Mouse (Mus musculus): ENCODE measurements around the gene Farsb. TPM values are rescaled to one million over a fixed set of nuclear protein-coding genes. Genes with fewer than 3 reads are reported as not detected.

Farsb gene
- polyA plus RNA-seq, 1 experiment from 2014 or later, result 154 TPM

GRCm38 (mm10) chr1:78395191-78395735 lies 93.4 kb downstream of the Farsb start:
- DNase-seq (ENCODE audit: low spot score, missing footprints) (no peak), ATAC-seq (ENCODE audit: low FRiP score) (no peak)
- Histone ChIP-seq H3K9ac (ENCODE audit: low read length) (no peak overlapping the region), H3K4me1 (ENCODE audit: control insufficient read depth, insufficient read depth, low read length) (peaks cover 13% of the 10 kb centered on the region), H3K4me2 (no peak overlapping the region), H3K27me3 (ENCODE audit: control insufficient read depth, insufficient read depth, low read length) (no peaks in the 10 kb centered on the region), H3K36me3 (ENCODE audit: control insufficient read depth, insufficient read depth, low read length) (no peaks in the 10 kb centered on the region), H3K4me3 (ENCODE audit: low read depth, low read length) (no peak overlapping the region), H3K9me3 (ENCODE audit: control insufficient read depth, low read length) (no peaks in the 10 kb centered on the region), H3K27ac (ENCODE audit: low read depth, low read length) (no peak overlapping the region)
- whole genome bisulfite sequencing, result 66% methylated on average over 8 of the region's 8 CpGs

GRCm38 (mm10) chr1:78388848-78389247 lies 99.8 kb downstream of the Farsb start:
- no peaks in the 10 kb centered on the region for H3K27me3 ChIP-seq (ENCODE audit: control insufficient read depth, insufficient read depth, low read length)
- H3K4me3 ChIP-seq (ENCODE audit: low read depth, low read length), result no peak overlapping the region
- H3K4me1 ChIP-seq (ENCODE audit: control insufficient read depth, insufficient read depth, low read length), result no peaks in the 10 kb centered on the region
- H3K27ac ChIP-seq (ENCODE audit: low read depth, low read length), result no peak overlapping the region
- no peak for DNase-seq (ENCODE audit: low spot score, missing footprints)
- no peak for ATAC-seq (ENCODE audit: low FRiP score)
- 6% methylated on average over 3 of the region's 3 CpGs for WGBS
- H3K9ac ChIP-seq (ENCODE audit: low read length), result no peak overlapping the region
- no peaks in the 10 kb centered on the region for H3K36me3 ChIP-seq (ENCODE audit: control insufficient read depth, insufficient read depth, low read length)
- no peaks in the 10 kb centered on the region for H3K9me3 ChIP-seq (ENCODE audit: control insufficient read depth, low read length)
- no peak overlapping the region for H3K4me2 ChIP-seq

- Histone ChIP-seq H3K27me3 (ENCODE audit: control insufficient read depth, insufficient read depth, low read length) (no peaks in the 10 kb centered on the region), H3K36me3 (ENCODE audit: control insufficient read depth, insufficient read depth, low read length) (no peaks in the 10 kb centered on the region), H3K4me3 (ENCODE audit: low read depth, low read length) (no peak overlapping the region), H3K9me3 (ENCODE audit: control insufficient read depth, low read length) (no peaks in the 10 kb centered on the region), H3K4me2 (no peak overlapping the region), H3K4me1 (ENCODE audit: control insufficient read depth, insufficient read depth, low read length) (no peaks in the 10 kb centered on the region), H3K9ac (ENCODE audit: low read length) (no peak overlapping the region), H3K27ac (ENCODE audit: low read depth, low read length) (no peak overlapping the region)
- DNase-seq (ENCODE audit: low spot score, missing footprints) (no peak), ATAC-seq (ENCODE audit: low FRiP score) (no peak)
- WGBS, result 42% methylated on average over 4 of the region's 4 CpGs
Measured at GRCm38 (mm10) chr1:78387854-78388253, 100.8 kb downstream of the Farsb start.

GRCm38 (mm10) chr1:78380950-78381349 lies 107.7 kb downstream of the Farsb start:
- H3K27me3 ChIP-seq (ENCODE audit: control insufficient read depth, insufficient read depth, low read length), result no peaks in the 10 kb centered on the region
- WGBS, result 95% methylated on average over 4 of the region's 4 CpGs
- H3K27ac ChIP-seq (ENCODE audit: low read depth, low read length), result no peak overlapping the region
- H3K4me3 ChIP-seq (ENCODE audit: low read depth, low read length), result no peak overlapping the region
- no peak overlapping the region for H3K9ac ChIP-seq (ENCODE audit: low read length)
- DNase-seq (ENCODE audit: low spot score, missing footprints) (no peak), ATAC-seq (ENCODE audit: low FRiP score) (no peak)
- H3K9me3 ChIP-seq (ENCODE audit: control insufficient read depth, low read length), result no peaks in the 10 kb centered on the region
- no peak overlapping the region for H3K4me2 ChIP-seq
- H3K36me3 ChIP-seq (ENCODE audit: control insufficient read depth, insufficient read depth, low read length), result no peaks in the 10 kb centered on the region
- 0 out of 2 replicates have a peak, but pooled peaks cover 3% of the 10 kb centered on the region for H3K4me1 ChIP-seq (ENCODE audit: control insufficient read depth, insufficient read depth, low read length)

- no peaks in the 10 kb centered on the region for H3K36me3 ChIP-seq (ENCODE audit: control insufficient read depth, insufficient read depth, low read length)
- no peak overlapping the region for H3K27ac ChIP-seq (ENCODE audit: low read depth, low read length)
- DNase-seq (ENCODE audit: low spot score, missing footprints) (no peak), ATAC-seq (ENCODE audit: low FRiP score) (no peak)
- H3K27me3 ChIP-seq (ENCODE audit: control insufficient read depth, insufficient read depth, low read length), result no peaks in the 10 kb centered on the region
- 95% methylated on average over 3 of the region's 3 CpGs for WGBS
- no peak overlapping the region for H3K4me2 ChIP-seq
- 0 out of 2 replicates have a peak, but pooled peaks cover 3% of the 10 kb centered on the region for H3K4me1 ChIP-seq (ENCODE audit: control insufficient read depth, insufficient read depth, low read length)
- H3K9ac ChIP-seq (ENCODE audit: low read length), result no peak overlapping the region
- no peak overlapping the region for H3K4me3 ChIP-seq (ENCODE audit: low read depth, low read length)
- H3K9me3 ChIP-seq (ENCODE audit: control insufficient read depth, low read length), result peaks cover 5% of the 10 kb centered on the region; the same call in 1 of the 2 replicates
Measured at GRCm38 (mm10) chr1:78375058-78375457, 113.6 kb downstream of the Farsb start.

GRCm38 (mm10) chr1:78373836-78374235 lies 114.9 kb downstream of the Farsb start:
- Histone ChIP-seq H3K4me3 (ENCODE audit: low read depth, low read length) (no peak overlapping the region), H3K9me3 (ENCODE audit: control insufficient read depth, low read length) (peaks cover 5% of the 10 kb centered on the region; the same call in 1 of the 2 replicates), H3K4me1 (ENCODE audit: control insufficient read depth, insufficient read depth, low read length) (0 out of 2 replicates have a peak, but pooled peaks cover 3% of the 10 kb centered on the region), H3K4me2 (no peak overlapping the region), H3K9ac (ENCODE audit: low read length) (no peak overlapping the region), H3K36me3 (ENCODE audit: control insufficient read depth, insufficient read depth, low read length) (no peaks in the 10 kb centered on the region), H3K27me3 (ENCODE audit: control insufficient read depth, insufficient read depth, low read length) (no peaks in the 10 kb centered on the region), H3K27ac (ENCODE audit: low read depth, low read length) (no peak overlapping the region)
- ATAC-seq (ENCODE audit: low FRiP score) (no peak), DNase-seq (ENCODE audit: low spot score, missing footprints) (no peak)
- WGBS, result 89% methylated on average over 5 of the region's 5 CpGs

- Histone ChIP-seq H3K9me3 (ENCODE audit: control insufficient read depth, low read length) (peaks cover 5% of the 10 kb centered on the region; the same call in 1 of the 2 replicates), H3K27me3 (ENCODE audit: control insufficient read depth, insufficient read depth, low read length) (no peaks in the 10 kb centered on the region; the same call in 1 of the 2 replicates), H3K4me2 (no peak overlapping the region), H3K9ac (ENCODE audit: low read length) (no peak overlapping the region), H3K27ac (ENCODE audit: low read depth, low read length) (no peak overlapping the region), H3K4me1 (ENCODE audit: control insufficient read depth, insufficient read depth, low read length) (no peaks in the 10 kb centered on the region), H3K4me3 (ENCODE audit: low read depth, low read length) (no peak overlapping the region), H3K36me3 (ENCODE audit: control insufficient read depth, insufficient read depth, low read length) (no peaks in the 10 kb centered on the region)
- 93% methylated on average over 9 of the region's 9 CpGs for WGBS
- ATAC-seq (ENCODE audit: low FRiP score) (no peak), DNase-seq (ENCODE audit: low spot score, missing footprints) (no peak)
Measured at GRCm38 (mm10) chr1:78372316-78372715, 116.4 kb downstream of the Farsb start.

GRCm38 (mm10) chr1:78371569-78372236 lies 117.0 kb downstream of the Farsb start:
- ATAC-seq (ENCODE audit: low FRiP score), result no peak
- Histone ChIP-seq H3K27ac (ENCODE audit: low read depth, low read length) (no peak overlapping the region), H3K4me1 (ENCODE audit: control insufficient read depth, insufficient read depth, low read length) (no peaks in the 10 kb centered on the region), H3K4me3 (ENCODE audit: low read depth, low read length) (no peak overlapping the region), H3K36me3 (ENCODE audit: control insufficient read depth, insufficient read depth, low read length) (no peaks in the 10 kb centered on the region), H3K4me2 (no peak overlapping the region), H3K9ac (ENCODE audit: low read length) (no peak overlapping the region), H3K27me3 (ENCODE audit: control insufficient read depth, insufficient read depth, low read length) (no peaks in the 10 kb centered on the region; the same call in 1 of the 2 replicates), H3K9me3 (ENCODE audit: control insufficient read depth, low read length) (peaks cover 5% of the 10 kb centered on the region; the same call in 1 of the 2 replicates)
- 88% methylated on average over 2 of the region's 2 CpGs for WGBS
- no peak for DNase-seq (ENCODE audit: low spot score, missing footprints)

GRCm38 (mm10) chr1:78370121-78370520 lies 118.6 kb downstream of the Farsb start:
- H3K27ac ChIP-seq (ENCODE audit: low read depth, low read length), result no peak overlapping the region
- no peak overlapping the region for H3K9ac ChIP-seq (ENCODE audit: low read length)
- H3K27me3 ChIP-seq (ENCODE audit: control insufficient read depth, insufficient read depth, low read length), result no peaks in the 10 kb centered on the region; the same call in 1 of the 2 replicates
- DNase-seq (ENCODE audit: low spot score, missing footprints) (no peak), ATAC-seq (ENCODE audit: low FRiP score) (no peak)
- no peaks in the 10 kb centered on the region for H3K4me1 ChIP-seq (ENCODE audit: control insufficient read depth, insufficient read depth, low read length)
- no peaks in the 10 kb centered on the region for H3K36me3 ChIP-seq (ENCODE audit: control insufficient read depth, insufficient read depth, low read length)
- no peak overlapping the region for H3K4me3 ChIP-seq (ENCODE audit: low read depth, low read length)
- H3K4me2 ChIP-seq, result no peak overlapping the region
- H3K9me3 ChIP-seq (ENCODE audit: control insufficient read depth, low read length), result peaks cover 5% of the 10 kb centered on the region; the same call in 1 of the 2 replicates
- WGBS, result 67% methylated on average over 6 of the region's 6 CpGs
